Mouse (Mus musculus) lung, embryonic 14.5 days (tissue): Measurements from ENCODE around the gene Polr3c. TPM values are rescaled to one million over a fixed set of nuclear protein-coding genes. Genes with fewer than 3 reads are reported as not detected.
"Not testable (repeated sequence)": the region's sequence is repeated elsewhere in the genome, so short reads cannot be mapped to it uniquely, and the experiment has no call there.

Experiments used
- ATAC-seq: fragments of 200-750 bp; cut with Nextera tagmentation; 2 replicates; pipeline ENCODE4 v1.8.0; 2017; ENCODE audit warnings: mild to moderate bottlenecking, moderate TSS enrichment, moderate library complexity; ENCODE audit not compliant: insufficient read depth
- DNase-seq: peaks from one replicate; pipeline ENCODE4 v3.0.0-alpha.2; 2015
- H3K27ac ChIP-seq: fragments of 300-500 bp; sonication (generic); 2 replicates; pipeline ENCODE4 v1.5.1; 2014; ENCODE audit warnings: low read depth, mild to moderate bottlenecking, moderate library complexity
- H3K27me3 ChIP-seq: fragments of 300-500 bp; sonication (generic); 2 replicates; pipeline ENCODE4 v1.6.1; 2014; ENCODE audit warnings: low read length, control low read depth; ENCODE audit not compliant: insufficient read depth
- H3K36me3 ChIP-seq: fragments of 300-500 bp; sonication (generic); 2 replicates; pipeline ENCODE4 v1.6.1; 2014; ENCODE audit warnings: control low read depth; ENCODE audit not compliant: insufficient read depth
- H3K4me1 ChIP-seq: fragments of 300-500 bp; sonication (generic); 2 replicates; pipeline ENCODE4 v1.6.1; 2014; ENCODE audit warnings: antibody characterized with exemption, control low read depth; ENCODE audit not compliant: insufficient read depth
- H3K4me2 ChIP-seq: fragments of 300-500 bp; sonication (generic); 2 replicates; pipeline ENCODE4 v1.6.1; 2014; ENCODE audit warnings: mild to moderate bottlenecking
- H3K4me3 ChIP-seq: fragments of 300-500 bp; sonication (generic); 2 replicates; pipeline ENCODE4 v1.5.1; 2014; ENCODE audit warnings: low read depth, low read length
- H3K9ac ChIP-seq: fragments of 300-500 bp; sonication (generic); 2 replicates; pipeline ENCODE4 v1.6.1; 2014
- H3K9me3 ChIP-seq: fragments of 300-500 bp; sonication (generic); 2 replicates; pipeline ENCODE4 v1.6.1; 2016; ENCODE audit warnings: low read depth, low read length, control low read depth
- CTCF ChIP-seq: IDR thresholded peaks from 2 replicates; pipeline ENCODE4 v1.5.1; 2016; ENCODE audit warnings: antibody characterized with exemption, low read depth
- WGBS: fragments of 180-500 bp; shearing (Covaris S2); extraction: QIAGEN DNeasy Blood & Tissue Kit; methylation state at CpG from one replicate; pipeline ENCODE4 v1.1.7; 2014; 5-methylcytosine and 5-hydroxymethylcytosine counted together
- polyA plus RNA-seq: library from polyadenylated mRNA; unstranded; fragments of >200 nt; fragmentation: Nextera tagmentation; extraction: Ambion mirVana; gene quantifications from 2 replicates; pipeline ENCODE4 v1.2.1, GENCODE M21; 2014

Polr3c gene
- polyA plus RNA-seq, 1 experiment from 2014 or later: 33.7 TPM

DNA sequence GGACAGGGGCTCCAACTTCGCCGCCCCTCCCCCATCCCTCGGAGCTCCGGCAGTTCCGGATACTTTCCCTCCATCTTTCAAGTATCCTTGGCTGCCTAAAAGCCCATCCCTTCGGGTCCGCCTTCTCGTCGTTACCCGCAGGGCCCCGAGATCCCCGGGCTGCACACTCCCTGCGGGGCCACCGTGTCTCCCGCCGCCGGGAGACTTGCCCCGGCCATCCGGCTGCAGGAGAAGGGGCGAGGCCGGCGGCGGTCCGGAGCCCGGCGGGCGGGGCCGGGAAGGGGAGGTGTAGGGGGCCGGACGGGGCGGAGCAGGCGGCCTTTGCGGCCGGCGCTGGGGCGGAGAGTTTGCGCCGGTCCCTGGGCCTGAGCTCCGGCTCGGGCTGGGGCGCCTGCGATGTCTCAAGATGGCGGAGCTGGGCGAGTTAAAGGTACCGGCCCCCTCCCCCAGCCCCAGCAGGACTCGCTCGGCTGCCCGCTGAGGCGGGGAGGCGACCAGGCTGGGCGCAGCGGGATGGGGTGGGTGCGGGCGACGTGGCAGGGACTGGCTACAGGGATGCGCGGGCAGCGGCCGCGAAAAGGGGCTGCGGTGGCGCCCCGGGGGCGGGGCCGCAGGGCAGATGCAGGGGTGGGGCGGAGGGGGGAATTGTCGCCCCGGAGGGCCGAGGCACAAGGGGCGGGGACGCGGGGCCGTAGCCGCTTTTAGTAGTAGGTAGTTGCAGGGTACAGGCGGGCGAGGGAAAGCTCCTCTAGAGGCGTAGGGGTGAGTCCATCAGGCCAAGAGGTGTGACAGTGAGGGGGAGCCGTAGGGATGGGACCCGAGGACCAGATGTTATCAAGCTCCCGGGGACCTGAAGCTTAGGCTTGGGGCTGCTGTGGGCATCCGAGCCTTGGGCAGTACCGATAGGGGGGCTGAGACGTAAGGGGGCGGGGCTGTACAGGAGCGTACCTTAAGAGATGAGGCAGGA is 30.4 kb downstream of the Polr3c start:
- Histone ChIP-seq H3K9me3 (no peaks in the 10 kb centered on the region), H3K4me2 (peak overlapping the region; percentile 81), H3K36me3 (peaks cover 25% of the 10 kb centered on the region), H3K9ac (peak overlapping the region; percentile 77), H3K4me3 (peak overlapping the region; percentile 81), H3K27me3 (0 out of 2 replicates have a peak, but pooled peaks cover 3% of the 10 kb centered on the region), H3K27ac (peak overlapping the region; percentile 90), H3K4me1 (peaks cover 10% of the 10 kb centered on the region; the same call in 1 of the 2 replicates)
- peak; percentile 95 for DNase-seq
- TF ChIP-seq CTCF: 0 out of 2 replicates have a peak, but pooled peaks have one; percentile 3
- ATAC-seq: peak; percentile 94
- 1% methylated on average over 84 of the region's 85 CpGs for WGBS

DNA sequence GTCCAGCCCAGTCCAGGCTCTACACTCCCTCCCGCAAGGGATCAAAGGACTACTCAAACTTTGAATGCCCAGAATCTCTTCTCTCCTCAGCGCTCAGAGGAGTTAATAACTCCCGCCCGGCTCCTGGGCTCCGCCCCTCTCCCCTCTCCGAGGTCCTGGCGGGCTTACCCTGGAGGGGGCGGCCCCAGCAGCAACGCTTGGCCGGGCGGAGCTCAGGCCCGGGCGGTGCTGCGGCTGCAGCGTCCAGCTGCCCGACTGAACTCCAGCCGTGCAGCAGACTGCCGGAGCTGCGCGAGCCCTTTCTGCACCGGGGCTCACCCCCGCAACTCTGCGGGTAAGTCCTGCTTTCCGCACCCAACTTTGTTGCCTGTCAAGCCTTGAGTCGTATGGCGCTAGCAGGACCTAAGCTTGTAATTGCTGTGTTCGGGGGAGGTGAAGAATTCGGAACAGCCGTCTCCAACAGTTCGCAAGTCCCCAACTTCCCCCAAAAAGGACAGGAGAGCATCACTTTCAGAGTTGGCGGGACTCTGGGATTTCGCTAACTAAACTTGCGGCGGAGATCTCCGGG is 31.1 kb downstream of the Polr3c start, which contains the start of gene Pias3:
TSS of gene Pias3 (plus strand) at position 187 of the 568 bp plus-strand sequence.
- Histone ChIP-seq H3K27me3 (0 out of 2 replicates have a peak, but pooled peaks cover 3% of the 10 kb centered on the region), H3K9me3 (no peaks in the 10 kb centered on the region), H3K4me2 (peak within 1 kb of the TSS; percentile 81), H3K4me3 (peak within 1 kb of the TSS; percentile 81), H3K9ac (peak within 1 kb of the TSS; percentile 77), H3K36me3 (peaks cover 18% of the 10 kb centered on the region), H3K4me1 (peaks cover 10% of the 10 kb centered on the region; the same call in 1 of the 2 replicates), H3K27ac (peak within 1 kb of the TSS; percentile 90)
- TF ChIP-seq CTCF: no peak
- WGBS: under 1% methylated on average over 35 of the region's 35 CpGs
- peak; percentile 91 for ATAC-seq
- DNase-seq: peak; percentile 96

DNA sequence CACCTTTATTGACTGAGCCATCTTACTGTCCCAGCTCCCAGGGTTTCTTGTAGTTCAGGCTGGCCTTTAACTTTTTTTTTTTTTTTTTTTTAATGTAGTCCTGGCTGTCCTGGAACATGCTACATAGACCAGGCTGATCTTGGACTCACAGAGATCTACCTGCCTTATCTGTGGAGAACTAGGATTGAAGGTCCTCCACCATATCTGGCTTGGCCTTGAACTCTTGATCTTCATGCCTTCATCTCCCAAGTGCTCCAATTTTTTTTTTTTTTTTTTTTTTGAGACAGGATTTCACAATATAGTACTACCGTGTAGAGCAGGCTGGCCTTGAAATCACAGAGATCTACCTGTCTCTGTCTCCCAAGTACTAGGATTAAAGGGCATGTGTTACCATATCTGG is 33.8 kb downstream of the Polr3c start:
- Histone ChIP-seq H3K27me3 (0 out of 2 replicates have a peak, but pooled peaks cover 3% of the 10 kb centered on the region), H3K9me3 (no peaks in the 10 kb centered on the region), H3K4me1 (peaks cover 10% of the 10 kb centered on the region; the same call in 1 of the 2 replicates), H3K9ac (no peak overlapping the region), H3K4me3 (no peak overlapping the region), H3K36me3 (no peaks in the 10 kb centered on the region), H3K4me2 (no peak overlapping the region), H3K27ac (no peak overlapping the region)
- WGBS: 76% methylated on average over 1 of the region's 1 CpGs
- no peak for TF ChIP-seq CTCF
- ATAC-seq (no peak), DNase-seq (no peak)

DNA sequence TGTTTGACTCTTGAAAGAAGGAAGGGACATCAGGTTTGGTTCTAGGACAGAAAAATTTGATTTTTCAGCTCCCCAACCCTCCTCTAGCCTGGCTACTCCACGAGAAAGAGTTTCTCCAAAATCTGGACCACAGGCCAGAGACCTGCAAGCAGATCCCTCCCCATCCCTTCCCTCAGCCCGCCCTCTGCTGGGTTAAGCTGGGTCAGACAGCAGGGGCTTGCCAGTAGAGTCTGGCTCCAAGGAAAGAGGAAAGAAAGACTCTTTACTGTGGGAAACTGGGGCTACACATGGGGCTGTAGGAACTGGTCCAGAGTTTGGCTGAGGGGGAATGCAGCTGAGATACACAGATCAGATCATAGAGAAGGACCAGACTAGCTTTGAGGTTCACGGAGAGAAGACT is 34.9 kb downstream of the Polr3c start:
- peak; percentile 58 for TF ChIP-seq CTCF
- DNase-seq (peak; percentile 64), ATAC-seq (no peak)
- H3K36me3 ChIP-seq: no peaks in the 10 kb centered on the region
- H3K27ac ChIP-seq: no peak overlapping the region
- peaks cover 4% of the 10 kb centered on the region; the same call in 1 of the 2 replicates for H3K4me1 ChIP-seq
- WGBS: 9% methylated on average over 3 of the region's 3 CpGs
- no peaks in the 10 kb centered on the region for H3K9me3 ChIP-seq
- H3K27me3 ChIP-seq: 0 out of 2 replicates have a peak, but pooled peaks cover 3% of the 10 kb centered on the region
- H3K9ac ChIP-seq: no peak overlapping the region
- H3K4me3 ChIP-seq: no peak overlapping the region
- no peak overlapping the region for H3K4me2 ChIP-seq

DNA sequence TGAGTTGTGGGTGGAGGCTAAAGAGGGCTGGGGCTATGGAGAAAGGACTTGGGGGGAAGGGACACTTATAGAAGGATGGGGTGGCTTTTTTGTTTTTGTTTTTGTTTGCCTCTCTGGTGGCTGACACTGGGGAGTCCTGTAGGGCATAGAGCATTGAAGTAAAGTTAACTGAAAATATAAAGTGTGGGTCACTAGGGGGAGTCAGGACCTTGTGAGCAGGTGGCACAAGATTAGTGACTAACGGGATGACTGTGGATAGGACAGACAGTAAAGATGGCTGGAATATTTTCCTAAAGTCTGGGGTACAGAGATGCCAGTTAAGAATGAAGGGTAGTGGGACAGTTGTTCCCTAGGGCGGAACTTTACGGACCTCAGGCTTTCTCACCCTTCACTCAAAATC is 37.1 kb downstream of the Polr3c start:
- peak; percentile 24 for TF ChIP-seq CTCF
- no peak overlapping the region for H3K4me2 ChIP-seq
- H3K4me1 ChIP-seq: no peaks in the 10 kb centered on the region
- no peak for DNase-seq
- H3K4me3 ChIP-seq: no peak overlapping the region
- H3K9me3 ChIP-seq: no peaks in the 10 kb centered on the region
- H3K27ac ChIP-seq: no peak overlapping the region
- WGBS: 47% methylated on average over 3 of the region's 3 CpGs
- no peak for ATAC-seq
- no peak overlapping the region for H3K9ac ChIP-seq
- no peaks in the 10 kb centered on the region for H3K36me3 ChIP-seq
- no peaks in the 10 kb centered on the region; the same call in 1 of the 2 replicates for H3K27me3 ChIP-seq

DNA sequence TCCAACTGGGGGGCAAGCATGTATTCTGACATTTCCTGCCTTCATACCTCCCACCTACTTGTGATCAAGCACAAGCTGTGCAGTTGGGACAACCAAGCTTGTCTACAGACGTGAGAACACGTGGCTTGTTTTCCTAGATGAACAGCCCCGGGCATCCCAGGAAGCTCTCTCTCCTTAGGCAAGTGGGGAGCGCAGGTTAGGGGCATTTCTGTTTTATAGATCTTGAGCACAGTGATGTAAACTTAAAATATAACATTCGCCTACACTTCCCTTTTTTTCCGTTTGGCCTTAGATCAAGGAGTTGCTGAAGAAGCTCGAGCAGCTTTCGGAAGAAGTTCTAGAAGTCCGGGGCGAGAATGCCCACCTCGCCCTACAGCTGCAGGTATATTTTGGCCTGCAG is 38.6 kb downstream of the Polr3c start:
- Histone ChIP-seq H3K9me3 (no peaks in the 10 kb centered on the region), H3K4me2 (no peak overlapping the region), H3K27ac (no peak overlapping the region), H3K4me3 (no peak overlapping the region), H3K36me3 (no peaks in the 10 kb centered on the region), H3K4me1 (no peaks in the 10 kb centered on the region), H3K27me3 (peaks cover 5% of the 10 kb centered on the region; the same call in 1 of the 2 replicates), H3K9ac (no peak overlapping the region)
- 75% methylated on average over 11 of the region's 11 CpGs for WGBS
- TF ChIP-seq CTCF: no peak
- DNase-seq (no peak), ATAC-seq (no peak)

DNA sequence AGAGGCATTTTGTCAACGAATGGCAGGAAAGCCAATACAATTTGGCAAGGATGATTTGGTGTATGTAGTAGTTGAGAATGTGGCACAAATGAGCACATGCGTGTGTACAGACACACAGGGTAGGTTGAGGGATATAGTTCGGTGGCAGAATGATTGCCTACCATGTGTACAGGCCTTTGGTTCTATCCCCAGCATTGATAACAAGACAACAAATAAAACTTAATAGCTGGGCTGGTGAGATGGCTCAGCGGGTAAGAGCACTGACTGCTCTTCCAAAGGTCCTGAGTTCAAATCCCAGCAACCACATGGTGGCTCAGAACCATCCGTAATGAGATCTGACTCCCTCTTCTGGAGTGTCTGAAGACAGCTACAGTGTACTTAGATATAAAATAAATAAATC is 41.4 kb downstream of the Polr3c start:
- not testable (repeated sequence) for H3K9me3 ChIP-seq, H3K4me3 ChIP-seq, H3K36me3 ChIP-seq, ATAC-seq, H3K4me1 ChIP-seq, H3K9ac ChIP-seq, H3K27ac ChIP-seq, DNase-seq, H3K4me2 ChIP-seq, H3K27me3 ChIP-seq
- 88% methylated on average over 5 of the region's 5 CpGs for WGBS
